Mouse (Mus musculus) brain, embryonic 14.5 days (tissue): ENCODE data around the gene Krt18.

ENCODE experiments used
- CTCF ChIP-seq: fragments of 200-500 bp; IDR thresholded peaks from 2 replicates; pipeline ENCODE4 v1.5.1; 2012; ENCODE audit warnings: inconsistent platforms, mild to moderate bottlenecking, moderate library complexity, borderline replicate concordance; ENCODE audit not compliant: insufficient read depth, insufficient read length; ENCODE audit errors: extremely low read depth
- POLR2A ChIP-seq: fragments of 200-500 bp; IDR thresholded peaks from 2 replicates; pipeline ENCODE4 v1.6.1; 2012; ENCODE audit warnings: mild to moderate bottlenecking, inconsistent platforms, borderline replicate concordance; ENCODE audit not compliant: poor library complexity, insufficient read depth, insufficient read length, severe bottlenecking; ENCODE audit errors: extremely low read depth

DNA sequence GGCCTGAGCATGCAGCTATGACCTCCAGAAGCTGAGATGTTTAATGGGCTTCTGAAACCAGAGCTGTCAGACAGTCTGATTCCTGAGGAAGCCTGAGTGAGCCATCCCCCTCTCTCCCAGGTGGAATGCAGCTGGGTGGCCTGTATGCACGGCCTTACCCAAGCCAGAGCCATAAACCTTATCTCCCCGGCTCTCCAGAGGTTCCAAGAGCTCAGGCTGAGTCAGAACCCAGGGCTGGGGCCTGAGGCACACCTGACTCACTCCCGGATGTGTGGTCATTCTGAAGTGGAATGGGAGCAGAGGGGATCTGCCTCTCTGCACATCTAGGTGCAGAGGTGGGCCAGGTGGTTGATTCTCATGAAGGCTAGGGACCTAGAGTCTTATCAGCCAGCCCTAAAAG is 11.9 kb upstream of the Krt18 start:
- TF ChIP-seq POLR2A: no peak
- TF ChIP-seq CTCF: no peak
